ENCODE assay signal across 8 mouse cellular contexts in the genomic region with DNA sequence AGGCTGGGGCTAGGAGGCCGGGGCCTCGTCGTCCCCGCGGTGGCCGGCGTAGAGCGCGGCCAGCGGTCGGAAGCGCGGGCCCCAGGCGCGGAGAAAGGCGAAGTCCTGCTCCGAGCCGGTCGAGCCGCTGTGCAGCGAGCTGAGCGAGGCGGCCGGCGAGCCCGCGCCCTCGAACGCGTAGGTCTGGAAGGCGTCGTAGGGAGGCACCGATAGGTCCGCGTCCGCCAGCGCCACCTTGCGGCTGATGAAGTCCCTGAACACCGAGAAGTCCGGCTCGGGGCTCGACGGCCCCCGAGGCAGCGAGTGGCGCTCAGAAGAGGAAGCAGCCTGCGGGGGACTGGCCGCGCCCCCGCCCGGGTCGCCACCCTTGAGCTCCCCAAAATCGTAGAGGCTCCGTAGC. TPM values are rescaled to one million over a fixed set of nuclear protein-coding genes. Genes with fewer than 3 reads are reported as not detected.
DNase-seq lines count a peak whose midpoint lies in the region; ATAC-seq and TF ChIP-seq lines count a peak whose summit lies in the region.

No protein-coding gene starts in this region.

- 0 out of 2 replicates have a peak overlapping the region, but pooled peaks have one; percentile 6 for H3K9ac ChIP-seq in embryonic facial prominence, embryonic 11.5 days (replicated peaks; ENCODE audit: low read length)
- no peak overlapping the region for H3K9ac ChIP-seq in heart, embryonic 11.5 days (ENCODE audit: low read depth, low read length)
- H3K9ac ChIP-seq in kidney, embryonic 14.5 days (ENCODE audit: low read depth, low read length) = no peak overlapping the region; the same call in 1 of the 2 replicates
- H3K9ac ChIP-seq in liver, adult 2 months (ENCODE audit: low read depth, low read length) = no peak overlapping the region

- peak; percentile 82 for TF ChIP-seq CTCF in bone marrow, adult 2 months (IDR thresholded peaks at IDR 0.05; ENCODE audit: control insufficient read depth, insufficient read depth, low read length)
- peak; percentile 87 for TF ChIP-seq CTCF in liver, adult 2 months (IDR thresholded peaks at IDR 0.05; ENCODE audit: low read depth, low read length)

- H3K36me3 ChIP-seq in embryonic facial prominence, embryonic 11.5 days (replicated peaks; ENCODE audit: control insufficient read depth, insufficient read depth, low read depth, low read length) = no peaks in the 10 kb centered on the region
- no peaks in the 10 kb centered on the region for H3K36me3 ChIP-seq in heart, embryonic 11.5 days (ENCODE audit: control insufficient read depth, insufficient read depth, low read length)
- H3K36me3 ChIP-seq in kidney, embryonic 14.5 days (ENCODE audit: control insufficient read depth, insufficient read depth, low read length) = no peaks in the 10 kb centered on the region
- no peaks in the 10 kb centered on the region for H3K36me3 ChIP-seq in liver, adult 2 months (ENCODE audit: control insufficient read depth, insufficient read depth, low read length)

- H3K9me3 ChIP-seq in embryonic facial prominence, embryonic 11.5 days (replicated peaks; ENCODE audit: control insufficient read depth, low read length) = no peaks in the 10 kb centered on the region
- H3K9me3 ChIP-seq in heart, embryonic 11.5 days (replicated peaks; ENCODE audit: control insufficient read depth, low read length) = no peaks in the 10 kb centered on the region
- no peaks in the 10 kb centered on the region for H3K9me3 ChIP-seq in kidney, embryonic 14.5 days (ENCODE audit: control insufficient read depth, low read length)

- no peak overlapping the region for H3K27ac ChIP-seq in bone marrow, adult 2 months (ENCODE audit: control insufficient read depth, insufficient read depth, low read depth, low read length, poor library complexity)
- no peak overlapping the region for H3K27ac ChIP-seq in embryonic facial prominence, embryonic 11.5 days (replicated peaks; ENCODE audit: low read depth, low read length)
- no peak overlapping the region for H3K27ac ChIP-seq in heart, embryonic 11.5 days (ENCODE audit: low read depth, low read length)
- no peak overlapping the region for H3K27ac ChIP-seq in kidney, embryonic 14.5 days (ENCODE audit: low read depth, low read length)
- H3K27ac ChIP-seq in liver, adult 2 months (replicated peaks; ENCODE audit: insufficient read depth, low read depth, low read length) = no peak overlapping the region

- H3K4me2 ChIP-seq in embryonic facial prominence, embryonic 11.5 days (ENCODE audit: low read depth, low read length) = peak overlapping the region; percentile 16
- peak overlapping the region; percentile 36; the same call in 1 of the 2 replicates for H3K4me2 ChIP-seq in heart, embryonic 11.5 days
- H3K4me2 ChIP-seq in kidney, embryonic 14.5 days (replicated peaks; ENCODE audit: low read depth, low read length) = 0 out of 2 replicates have a peak overlapping the region, but pooled peaks have one; percentile 10

- H3K27me3 ChIP-seq in embryonic facial prominence, embryonic 11.5 days (ENCODE audit: control insufficient read depth, insufficient read depth, low read length) = peaks cover 56% of the 10 kb centered on the region
- H3K27me3 ChIP-seq in heart, embryonic 11.5 days (ENCODE audit: control insufficient read depth, insufficient read depth, low read length) = peaks cover 97% of the 10 kb centered on the region
- peaks cover 92% of the 10 kb centered on the region for H3K27me3 ChIP-seq in kidney, embryonic 14.5 days (ENCODE audit: control insufficient read depth, insufficient read depth, low read length)
- peaks cover 6% of the 10 kb centered on the region for H3K27me3 ChIP-seq in liver, adult 2 months (ENCODE audit: control insufficient read depth, insufficient read depth, low read length)

- H3K79me2 ChIP-seq in liver, adult 2 months (ENCODE audit: control insufficient read depth, insufficient read depth, low read length) = no peaks in the 10 kb centered on the region

- no peak for TF ChIP-seq POLR2A in bone marrow, adult 2 months (IDR thresholded peaks at IDR 0.05; ENCODE audit: borderline replicate concordance, control insufficient read depth, low read depth, low read length)
- no peak for TF ChIP-seq POLR2A in liver, adult 2 months (IDR thresholded peaks at IDR 0.05; ENCODE audit: extremely low read depth, insufficient read depth, low read length)

- WGBS in bone marrow, adult 2 months = under 1% methylated on average over 54 of the region's 54 CpGs
- 1% methylated on average over 52 of the region's 54 CpGs for WGBS in embryonic facial prominence, embryonic 11.5 days
- 2% methylated on average over 50 of the region's 54 CpGs for WGBS in heart, embryonic 11.5 days (ENCODE audit: insufficient replicate concordance)
- WGBS in kidney, embryonic 14.5 days = 0% methylated on average over 52 of the region's 54 CpGs
- WGBS in liver, adult 2 months = 2% methylated on average over 54 of the region's 54 CpGs

- H3K4me1 ChIP-seq in bone marrow, adult 2 months (ENCODE audit: control insufficient read depth, insufficient read depth, low read length) = no peaks in the 10 kb centered on the region; the same call in 1 of the 2 replicates
- no peaks in the 10 kb centered on the region for H3K4me1 ChIP-seq in embryonic facial prominence, embryonic 11.5 days (ENCODE audit: control insufficient read depth, insufficient read depth, low read length)
- H3K4me1 ChIP-seq in heart, embryonic 11.5 days (ENCODE audit: control insufficient read depth, insufficient read depth, low read length) = peaks cover 2% of the 10 kb centered on the region; the same call in 1 of the 2 replicates
- H3K4me1 ChIP-seq in kidney, embryonic 14.5 days (ENCODE audit: control insufficient read depth, insufficient read depth, low read length) = no peaks in the 10 kb centered on the region
- H3K4me1 ChIP-seq in liver, adult 2 months (ENCODE audit: control insufficient read depth, insufficient read depth, low read length) = 0 out of 2 replicates have a peak, but pooled peaks cover 2% of the 10 kb centered on the region

- H3K4me3 ChIP-seq in bone marrow, adult 2 months (replicated peaks; ENCODE audit: control insufficient read depth, low read depth, low read length) = no peak overlapping the region
- 0 out of 2 replicates have a peak overlapping the region, but pooled peaks have one; percentile 15 for H3K4me3 ChIP-seq in embryonic facial prominence, embryonic 11.5 days (ENCODE audit: low read depth, low read length)
- H3K4me3 ChIP-seq in heart, embryonic 11.5 days (ENCODE audit: low read depth, low read length) = 0 out of 2 replicates have a peak overlapping the region, but pooled peaks have one; percentile 8
- no peak overlapping the region; the same call in 1 of the 2 replicates for H3K4me3 ChIP-seq in kidney, embryonic 14.5 days (ENCODE audit: low read length)
- H3K4me3 ChIP-seq in liver, adult 2 months (ENCODE audit: insufficient read depth, low read depth, low read length) = no peak overlapping the region

- ATAC-seq in embryonic facial prominence, embryonic 11.5 days (replicated peaks; ENCODE audit: insufficient number of reproducible peaks, low FRiP score, low TSS enrichment, low read depth) = peak; percentile 61; the same call in 1 of the 2 replicates
- 0 out of 2 replicates have a peak, but pooled peaks have one; percentile 5 for ATAC-seq in heart, embryonic 11.5 days (replicated peaks; ENCODE audit: insufficient number of reproducible peaks, low FRiP score, low TSS enrichment)
- peak; percentile 73; the same call in 1 of the 2 replicates for ATAC-seq in kidney, embryonic 14.5 days (ENCODE audit: low FRiP score, low TSS enrichment)
- ATAC-seq in monocyte, adult 5-6 weeks (replicated peaks; ENCODE audit: insufficient number of reproducible peaks, low FRiP score, low TSS enrichment, poor library complexity, severe bottlenecking) = peak; percentile 73; the same call in 1 of the 2 replicates
- ATAC-seq in erythroid progenitor cell, adult 5-6 weeks (replicated peaks; ENCODE audit: low FRiP score, poor library complexity, severe bottlenecking) = no peak

- DNase-seq in embryonic facial prominence, embryonic 11.5 days (ENCODE audit: low spot score) = peak; percentile 92
- peak; percentile 33 for DNase-seq in liver, adult 2 months (ENCODE audit: extremely low read depth, low read depth, low spot score)
- DNase-seq in spleen, postnatal 14 days (ENCODE audit: low spot score in 2 of 2) = peak; percentile 50 to 74

RNA-seq across cellular contexts. Expression of a gene that starts 21.6 kb away (rescaled TPM):
- polyA plus RNA-seq in bone marrow, adult 2 months (2011; ENCODE audit: insufficient read depth, insufficient read length, low replicate concordance, missing spikeins) = not detected in 2 replicates
- not detected in 2 replicates for polyA plus RNA-seq in embryonic facial prominence, embryonic 11.5 days (2014; fragmentation: Nextera tagmentation; extraction: Ambion mirVana)
- polyA plus RNA-seq in heart, embryonic 11.5 days (2014; fragmentation: Nextera tagmentation; extraction: Ambion mirVana) = not detected in 2 replicates
- polyA plus RNA-seq in kidney, embryonic 14.5 days (2014; fragmentation: Nextera tagmentation; extraction: Ambion mirVana) = not detected in 2 replicates
- not detected in 2 replicates for total RNA-seq in liver, adult 2 months (2014; rRNA removed)
- polyA plus RNA-seq in liver, adult 2 months (2012; rRNA removed) = not detected in 2 replicates
- not detected in 3 replicates for total RNA-seq in monocyte, adult 5-6 weeks (2017)
- total RNA-seq in erythroid progenitor cell, adult 5-6 weeks (2015; ENCODE audit: low replicate concordance) = not detected in 2 replicates
- total RNA-seq in erythroid progenitor cell, adult 5-6 weeks (2017; ENCODE audit: low replicate concordance) = not detected in 2 replicates

RNA-seq across cellular contexts. Expression of a gene that starts 56.7 kb away (rescaled TPM):
- polyA plus RNA-seq in bone marrow, adult 2 months (2011; ENCODE audit: insufficient read depth, insufficient read length, low replicate concordance, missing spikeins) = 11.4 and 13.6 TPM in 2 replicates
- 5.3 and 6.1 TPM in 2 replicates for polyA plus RNA-seq in embryonic facial prominence, embryonic 11.5 days (2014; fragmentation: Nextera tagmentation; extraction: Ambion mirVana)
- 9.6 and 9.7 TPM in 2 replicates for polyA plus RNA-seq in heart, embryonic 11.5 days (2014; fragmentation: Nextera tagmentation; extraction: Ambion mirVana)
- polyA plus RNA-seq in kidney, embryonic 14.5 days (2014; fragmentation: Nextera tagmentation; extraction: Ambion mirVana) = 6.4 and 7.3 TPM in 2 replicates
- total RNA-seq in liver, adult 2 months (2014; rRNA removed) = 0.74 and 1.7 TPM in 2 replicates
- 0.37 and 1.0 TPM in 2 replicates for polyA plus RNA-seq in liver, adult 2 months (2012; rRNA removed)
- total RNA-seq in monocyte, adult 5-6 weeks (2017) = 17.7 to 21.3 TPM (median 20.5 TPM) in 3 replicates
- 5.0 TPM in 1 of 2 replicates, not detected in the other for total RNA-seq in erythroid progenitor cell, adult 5-6 weeks (2015; ENCODE audit: low replicate concordance)
- total RNA-seq in erythroid progenitor cell, adult 5-6 weeks (2017; ENCODE audit: low replicate concordance) = 0.08 and 3.6 TPM in 2 replicates

Comparison
In these comparisons a context has a peak if more than half of its experiments do, and no peak if none do; other contexts are left out.
1. H3K4me3 ChIP-seq: peak in embryonic facial prominence, embryonic 11.5 days (single experiment) and heart, embryonic 11.5 days (single experiment); none in bone marrow, adult 2 months (single experiment), kidney, embryonic 14.5 days (single experiment) and liver, adult 2 months (single experiment).
2. DNase-seq: peak in every context shown above with its lines; median percentile 92 in embryonic facial prominence, embryonic 11.5 days; 62 in spleen, postnatal 14 days; 33 in liver, adult 2 months.
3. Peak in every context shown above with its lines, with median percentiles within 50 percentile points of each other: H3K4me2 ChIP-seq.